Mouse (Mus musculus): ENCODE data around the gene Tac2.
A peak's percentile ranks its signal among the peaks of the same experiment; 100 is the strongest.

The Tac2 gene

DNA sequence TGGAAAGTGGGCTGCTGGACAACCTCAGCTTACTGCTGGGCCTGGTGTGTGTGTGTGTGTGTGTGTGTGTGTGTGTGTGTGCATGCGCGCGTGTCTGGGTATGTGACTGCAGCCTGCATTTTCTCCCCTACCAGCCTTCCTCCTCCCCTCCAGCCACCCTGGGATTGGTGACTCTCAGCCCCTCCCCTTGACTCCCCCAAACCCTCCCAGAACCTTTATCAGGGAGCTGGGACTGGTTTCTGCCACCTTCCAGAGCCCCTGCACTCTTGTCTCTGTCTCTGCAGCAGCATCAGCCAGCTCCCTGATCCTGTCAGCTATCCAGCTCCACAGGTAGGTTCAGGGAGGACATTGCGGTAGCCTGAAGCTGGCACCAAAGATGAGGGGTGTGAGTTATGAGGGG, 858 bp downstream of the Tac2 start:
- DNase-seq (ENCODE audit: low spot score), result no peak

DNA sequence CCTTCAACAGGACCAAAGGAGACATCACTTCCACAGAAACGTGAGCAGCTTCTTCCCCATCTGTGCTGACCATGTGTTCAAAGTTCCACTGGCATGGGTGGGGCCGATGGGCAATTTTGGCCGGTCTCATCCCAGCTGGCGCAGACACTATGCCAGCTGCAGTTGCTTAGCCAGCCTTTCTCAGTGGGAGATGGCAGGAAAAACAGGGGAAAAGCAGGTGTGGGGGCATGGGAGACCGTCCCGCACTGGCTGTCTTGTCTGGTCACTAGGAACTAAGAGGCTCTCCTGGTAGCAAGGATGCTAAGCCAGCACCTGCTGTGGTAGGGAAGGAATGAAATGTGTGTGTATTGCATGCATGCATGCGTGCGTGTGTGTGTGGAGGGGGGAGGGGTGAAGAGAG, 4.2 kb downstream of the Tac2 start:
- DNase-seq (ENCODE audit: low spot score), result no peak

DNA sequence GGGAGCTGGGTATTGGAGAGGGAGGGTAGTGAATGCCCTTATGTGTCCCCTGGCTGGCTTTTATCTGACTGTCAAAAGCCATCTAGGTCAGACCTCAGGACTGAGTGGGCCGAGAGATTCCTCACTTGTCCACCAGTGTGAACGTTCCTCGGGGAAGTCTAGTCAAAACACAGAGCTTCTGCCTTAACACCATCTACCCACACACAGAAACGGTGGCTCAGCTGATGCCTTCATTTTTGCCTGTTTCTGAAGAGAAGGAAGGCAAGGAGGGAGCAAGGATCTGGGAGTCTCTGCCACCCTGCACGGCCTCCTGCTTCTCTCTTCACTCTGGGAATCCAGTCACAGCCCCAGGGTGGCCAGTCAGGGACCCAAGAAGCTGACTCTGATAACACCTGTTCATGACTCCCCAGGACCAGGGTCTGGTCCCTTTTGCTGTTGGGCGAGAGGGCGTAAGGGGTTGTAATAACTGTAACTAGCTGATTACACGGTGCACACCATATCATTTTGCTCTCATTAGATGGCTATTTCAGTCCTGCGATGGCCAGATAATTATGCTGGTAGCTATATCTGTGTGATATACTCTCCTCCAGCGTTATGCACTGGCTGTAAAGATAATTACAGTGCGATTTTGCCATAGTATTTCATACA, 6.1 kb downstream of the Tac2 start:
- DNase-seq (ENCODE audit: low spot score), result no peak

DNA sequence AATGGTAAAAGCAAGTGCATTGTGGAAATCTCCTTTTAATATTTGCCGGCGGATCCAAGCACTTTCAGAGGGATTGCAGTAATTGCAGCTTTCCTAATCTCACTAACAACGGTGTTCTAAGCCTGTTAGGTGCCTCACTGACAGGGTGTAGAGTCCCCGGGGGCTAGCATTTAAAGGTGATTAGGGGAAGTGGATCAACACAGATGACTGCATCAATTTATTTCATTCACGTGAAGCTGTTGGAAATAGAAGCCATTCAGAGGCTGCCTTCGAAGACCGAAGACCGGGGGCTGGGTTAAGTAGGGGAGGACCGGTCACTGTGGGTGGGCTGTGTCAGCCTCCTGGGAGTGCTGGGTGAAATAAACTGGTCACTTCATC, 6.6 kb downstream of the Tac2 start:
- DNase-seq (ENCODE audit: low spot score), result no peak

DNA sequence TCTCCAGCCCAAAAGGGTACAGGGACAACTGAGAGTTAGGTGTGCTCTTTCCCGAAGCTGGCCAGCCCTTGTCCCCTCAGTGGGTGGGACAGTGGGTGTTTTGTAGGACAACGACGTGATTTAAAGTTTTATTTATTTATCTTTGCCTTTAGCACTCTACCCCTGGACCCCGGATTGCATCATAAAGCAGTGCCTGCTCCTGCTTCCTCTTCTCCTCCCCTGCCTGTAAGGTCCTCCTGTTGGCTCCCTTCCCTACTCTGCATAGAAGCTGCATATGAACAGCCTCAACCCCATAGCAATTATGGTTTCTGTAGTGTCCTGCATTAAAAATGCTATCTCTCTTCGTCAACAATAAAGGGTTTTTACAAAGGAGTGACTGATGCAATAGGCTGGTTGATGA, 7.1 kb downstream of the Tac2 start:
- no peak for DNase-seq (ENCODE audit: low spot score)

DNA sequence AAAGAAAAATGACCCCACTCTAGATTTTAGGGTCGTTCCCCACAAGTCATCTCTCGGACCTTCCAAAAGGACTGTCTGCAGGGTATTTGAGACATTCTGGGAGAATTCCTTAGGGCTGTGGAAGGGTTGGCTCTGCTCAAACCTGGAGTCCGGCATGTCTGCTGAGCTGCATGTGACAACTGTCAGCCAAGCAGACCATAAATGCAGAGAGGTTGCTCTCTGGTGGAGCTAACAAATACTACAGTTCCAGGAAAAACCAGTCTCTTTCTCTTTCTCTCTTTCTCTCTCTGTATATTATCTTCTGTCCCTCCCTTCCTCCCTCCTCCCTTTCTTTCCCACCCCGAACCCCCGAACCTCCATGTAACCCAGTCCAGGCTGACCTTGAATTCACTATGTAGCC, 10.2 kb downstream of the Tac2 start:
- no peak for DNase-seq (ENCODE audit: low spot score)

DNA sequence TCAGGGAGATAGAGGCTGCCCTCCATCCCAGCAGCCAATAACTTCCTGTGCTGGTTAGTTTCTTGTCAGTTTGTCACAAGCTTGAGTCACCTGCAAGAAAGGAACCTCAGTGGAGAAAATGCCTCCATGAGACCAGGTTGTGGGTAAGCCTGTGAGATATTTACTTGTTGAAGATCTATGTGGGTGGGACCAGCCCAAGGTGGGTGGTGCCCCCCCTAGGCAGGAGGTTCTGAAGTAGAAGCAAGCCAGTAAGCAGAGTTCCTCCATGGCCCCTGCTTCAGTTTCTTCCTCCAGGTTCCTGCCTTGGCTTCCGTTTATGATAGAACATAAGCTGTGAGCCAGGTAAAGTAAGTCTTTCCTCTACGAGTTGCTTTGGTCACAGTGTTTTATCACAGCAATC, 12.0 kb downstream of the Tac2 start:
- DNase-seq (ENCODE audit: low spot score), result no peak

DNA sequence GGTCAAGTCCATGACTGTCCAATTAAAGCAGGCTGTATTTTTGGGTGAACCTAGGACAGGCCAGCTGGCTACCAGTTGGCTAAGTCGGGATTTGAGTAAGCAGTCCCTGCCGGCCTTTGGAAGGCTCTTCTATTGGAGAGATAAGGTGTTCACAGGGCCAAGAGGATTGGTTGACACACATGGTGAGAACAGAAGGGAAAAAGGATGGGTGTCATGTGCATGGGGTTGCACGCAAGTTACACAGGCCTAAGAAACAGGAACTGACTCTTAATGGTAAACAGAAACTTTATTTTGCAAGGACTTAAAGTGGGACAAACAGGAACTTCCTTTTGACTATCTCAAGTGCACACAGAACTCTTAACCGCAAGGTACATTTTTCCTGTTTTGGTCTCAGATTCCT, 12.6 kb downstream of the Tac2 start:
- no peak for DNase-seq (ENCODE audit: low spot score)

DNA sequence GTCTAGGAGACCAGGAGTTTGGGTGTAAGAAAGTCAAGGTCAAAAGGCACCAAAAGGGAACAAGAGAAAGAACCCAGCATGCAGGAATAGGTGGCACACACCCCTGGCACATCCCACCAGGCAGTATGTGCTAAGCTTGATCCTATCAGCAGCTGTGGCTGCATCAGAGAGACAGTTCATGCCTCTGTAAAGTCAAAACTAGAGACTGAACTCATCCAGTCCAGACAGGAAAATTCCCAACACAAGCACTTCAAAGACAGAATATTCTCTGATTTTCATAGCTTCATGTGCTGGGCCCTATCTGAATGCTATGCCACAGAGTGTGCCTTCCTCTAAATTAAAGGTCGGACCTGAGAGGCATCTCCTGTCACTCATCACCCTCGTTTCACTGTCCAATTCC, 13.3 kb downstream of the Tac2 start:
- no peak for DNase-seq (ENCODE audit: low spot score)

DNA sequence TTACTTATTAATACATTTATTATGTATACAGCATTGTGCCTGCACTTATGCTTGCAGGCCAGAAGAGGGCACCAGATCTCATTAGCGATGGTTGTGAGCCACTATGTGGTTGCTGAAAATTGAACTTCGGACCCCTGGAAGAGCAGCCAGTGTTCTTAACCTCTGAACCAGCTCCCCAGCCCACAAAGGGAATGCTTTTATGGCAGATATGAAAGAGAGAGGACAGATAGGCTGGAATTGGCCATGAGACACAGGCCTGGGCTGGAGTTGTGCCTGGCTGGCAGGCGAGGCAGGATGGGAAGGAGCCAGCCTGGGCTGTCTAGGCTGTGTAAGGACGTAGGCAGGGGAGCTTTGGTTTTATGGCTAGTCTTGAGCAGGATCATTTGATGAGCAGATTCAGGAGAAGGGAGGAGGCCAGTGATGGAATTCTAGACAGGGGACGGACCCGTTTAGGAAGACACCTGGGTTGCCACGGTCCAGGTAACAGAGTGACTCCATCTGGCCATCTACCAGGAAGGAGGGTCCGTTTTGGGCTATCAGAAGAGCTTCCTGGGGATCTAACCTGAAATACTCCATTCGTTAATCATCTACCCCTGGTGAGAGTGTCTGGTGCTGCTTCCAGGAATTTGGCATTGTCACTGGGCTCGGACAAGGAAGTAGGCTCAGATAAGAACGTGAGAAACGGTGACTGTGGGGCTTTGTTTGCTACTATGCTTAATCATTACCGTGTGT, 14.0 kb downstream of the Tac2 start:
- DNase-seq (ENCODE audit: low spot score), result peak; percentile 41

DNA sequence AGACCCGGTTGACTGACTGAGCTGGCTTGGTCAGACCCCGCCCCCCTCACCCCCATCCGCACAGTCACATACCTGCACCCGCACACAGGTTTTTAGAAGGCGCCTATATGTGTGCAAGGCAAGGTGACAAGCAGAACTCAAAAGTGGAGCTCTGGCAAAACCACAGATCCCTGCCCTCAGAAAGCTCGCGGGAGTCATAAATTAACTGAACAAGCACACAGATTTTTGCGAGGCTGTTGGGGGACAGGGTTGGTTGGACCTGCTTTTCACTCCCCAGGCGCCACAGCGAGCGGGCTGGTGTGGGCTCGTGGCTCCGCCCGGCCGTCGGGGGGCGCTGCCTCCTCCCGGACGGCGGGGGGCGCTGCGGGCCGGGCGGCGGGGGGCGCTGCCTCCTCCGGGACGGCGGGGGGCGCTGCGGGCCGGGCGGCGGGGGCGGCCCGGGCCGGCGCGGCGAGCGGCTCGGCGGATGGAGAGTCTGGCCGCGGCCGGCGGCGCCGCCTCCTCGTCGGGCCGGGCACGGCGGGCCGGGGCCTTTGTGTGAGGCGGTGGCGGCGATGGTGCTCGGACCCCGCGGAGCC, 14.9 kb downstream of the Tac2 start, which contains the start of gene Zbtb39:
TSS of gene Zbtb39 (plus strand) at position 456 of the 578 bp plus-strand sequence.
- peak; percentile 82 for DNase-seq (ENCODE audit: low spot score)

DNA sequence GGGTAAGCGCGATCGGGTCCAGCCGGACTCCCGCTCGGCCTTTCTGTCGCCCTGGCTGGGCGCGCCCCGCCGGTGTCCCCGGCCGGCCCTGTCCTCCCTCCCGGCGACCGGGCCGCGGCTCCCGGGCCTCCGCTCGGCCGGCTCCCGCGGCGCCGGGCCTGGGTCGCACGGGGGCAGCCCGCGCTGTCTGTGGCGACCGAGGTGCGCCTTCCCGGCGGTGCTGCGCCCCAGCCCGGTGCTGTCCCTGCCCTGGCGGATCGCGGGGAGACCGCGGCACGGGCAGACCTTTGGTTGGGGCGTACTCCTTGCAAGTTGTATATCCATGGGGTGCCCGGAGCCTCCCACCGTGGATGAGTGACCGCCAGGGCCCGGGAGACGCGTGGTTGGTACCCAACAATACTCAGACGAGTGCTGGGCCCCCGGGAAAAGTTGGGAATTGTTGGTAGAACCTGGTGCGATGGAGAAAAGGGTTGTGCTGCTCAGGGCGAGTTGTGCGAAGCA, 15.4 kb downstream of the Tac2 start:
- peak; percentile 27 for DNase-seq (ENCODE audit: low spot score)

DNA sequence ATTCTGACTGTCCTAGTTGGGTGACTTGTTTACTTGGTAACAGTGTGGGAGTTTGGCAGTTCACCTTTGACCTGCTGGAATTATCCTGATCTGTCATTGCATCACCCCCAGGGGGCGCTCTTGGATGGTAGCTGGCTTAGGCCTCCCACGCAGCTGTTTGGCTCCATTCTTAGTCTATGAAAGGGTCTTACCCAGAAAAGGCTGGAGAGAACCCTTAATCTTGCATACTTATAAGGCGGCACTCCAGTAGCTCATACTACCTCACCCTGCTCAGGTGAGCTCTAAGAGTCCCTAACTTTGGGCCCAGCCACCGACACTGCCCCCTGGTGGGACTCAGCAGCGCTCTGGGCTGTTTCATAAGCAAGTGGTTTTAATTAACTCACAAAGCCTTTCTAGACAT, 20.4 kb downstream of the Tac2 start:
- peak; percentile 54 for DNase-seq (ENCODE audit: low spot score)

DNA sequence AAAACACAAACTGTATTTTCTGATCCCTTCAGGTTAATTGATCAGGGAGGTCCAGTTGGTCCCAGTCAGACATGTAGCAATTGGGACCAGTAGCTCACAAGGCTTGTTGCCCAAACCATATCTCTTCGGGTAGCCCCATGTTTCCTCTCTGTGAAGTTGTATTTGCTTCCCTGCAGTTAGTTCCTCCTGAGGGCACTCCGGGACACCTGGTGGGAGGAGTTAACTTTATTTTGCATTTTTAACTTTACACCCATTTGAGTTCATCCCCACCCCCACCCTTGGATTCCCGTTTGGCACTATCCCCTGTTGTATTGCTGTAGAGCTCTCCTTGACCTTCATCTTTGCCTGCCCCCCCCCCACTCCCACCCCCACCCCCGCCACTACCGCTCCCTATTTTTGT, 21.6 kb downstream of the Tac2 start:
- no peak for DNase-seq (ENCODE audit: low spot score)

DNA sequence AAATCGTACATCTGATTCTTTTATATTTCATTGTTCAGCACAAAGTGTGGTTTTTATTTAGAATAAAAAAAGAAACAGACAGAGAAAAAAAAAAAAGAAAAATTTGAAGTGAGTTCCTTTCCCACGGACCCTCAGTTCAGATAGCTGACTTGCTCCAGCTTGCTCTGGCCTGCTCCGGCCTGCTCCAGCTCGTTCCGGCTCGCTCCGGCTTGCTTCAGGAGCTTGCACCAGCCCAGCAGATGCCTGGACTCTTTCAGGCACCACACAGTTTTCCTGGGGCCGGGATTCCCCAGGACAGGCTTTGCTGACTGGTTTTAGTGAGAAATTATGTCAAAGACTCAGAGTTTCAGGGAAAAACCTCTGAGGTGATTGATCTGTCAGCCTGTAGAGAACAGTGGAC, 23.0 kb downstream of the Tac2 start:
- no peak for DNase-seq (ENCODE audit: low spot score)

DNA sequence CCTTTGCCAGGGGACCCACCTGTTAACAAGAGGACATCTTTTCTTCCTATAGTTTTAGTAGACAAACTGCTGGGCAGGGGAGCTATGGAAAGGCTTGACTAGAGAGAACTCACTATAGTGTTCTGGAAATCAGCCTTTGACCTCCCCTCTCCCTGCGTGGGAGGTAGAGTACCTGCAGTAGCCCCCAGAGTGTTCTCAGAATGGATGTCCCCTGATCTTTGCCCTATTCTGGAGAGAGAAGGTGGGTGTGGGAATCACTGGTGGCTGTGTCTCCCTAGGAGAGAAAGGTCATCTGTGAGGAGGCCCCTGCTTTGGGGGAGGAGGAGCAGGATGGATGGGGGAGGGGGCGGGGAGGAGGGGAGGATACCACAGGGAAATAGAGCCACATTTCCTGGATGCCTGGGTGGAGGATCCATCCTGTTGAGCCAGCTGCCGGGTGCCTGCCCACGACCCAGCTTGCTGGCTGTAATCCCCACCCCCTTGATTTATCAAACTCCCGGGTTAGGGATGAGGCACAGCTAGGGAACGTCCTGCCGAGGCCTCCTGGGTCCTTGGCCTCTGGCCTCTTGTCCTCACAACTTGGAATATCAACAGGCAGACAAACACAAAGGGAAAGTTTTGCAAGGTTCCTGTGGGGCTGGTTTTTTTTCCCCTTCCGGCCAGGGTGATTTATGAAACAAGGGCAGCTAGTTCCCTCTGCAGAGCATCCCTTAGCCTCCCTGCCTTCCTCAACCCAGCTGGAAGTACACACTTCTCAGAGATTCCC, 24.8 kb downstream of the Tac2 start:
- no peak for DNase-seq (ENCODE audit: low spot score)

DNA sequence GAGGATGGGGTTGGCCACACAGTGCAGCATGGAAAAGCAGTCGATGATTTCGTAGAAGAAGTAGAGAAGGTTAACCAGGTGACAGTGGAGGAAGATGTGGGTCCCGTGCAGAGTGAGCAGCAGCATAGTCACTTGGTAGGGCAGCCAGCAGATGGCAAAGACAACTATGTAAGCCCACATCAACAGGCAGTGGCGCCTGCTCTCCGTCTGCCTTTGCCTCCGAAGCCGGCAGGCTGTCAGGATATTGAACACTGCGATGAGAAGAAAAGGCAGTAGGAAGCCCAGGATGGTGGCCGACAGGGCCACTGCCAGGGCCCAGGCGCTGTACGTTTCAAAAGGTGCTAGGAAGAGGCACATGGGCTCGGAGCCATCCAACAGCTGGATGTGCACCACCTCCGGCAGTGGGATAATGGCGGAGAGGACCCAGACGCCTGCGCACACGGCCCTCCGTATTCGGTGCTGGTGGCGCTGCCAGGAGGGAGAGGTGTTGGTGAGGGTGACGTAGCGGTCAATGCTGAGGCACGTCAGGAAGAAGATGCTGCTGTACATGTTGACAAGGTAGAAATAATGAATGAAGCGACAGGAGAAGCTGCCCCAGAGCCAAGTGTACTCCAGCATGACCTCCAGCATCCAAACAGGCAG, 26.0 kb downstream of the Tac2 start:
- DNase-seq (ENCODE audit: low spot score), result no peak

DNA sequence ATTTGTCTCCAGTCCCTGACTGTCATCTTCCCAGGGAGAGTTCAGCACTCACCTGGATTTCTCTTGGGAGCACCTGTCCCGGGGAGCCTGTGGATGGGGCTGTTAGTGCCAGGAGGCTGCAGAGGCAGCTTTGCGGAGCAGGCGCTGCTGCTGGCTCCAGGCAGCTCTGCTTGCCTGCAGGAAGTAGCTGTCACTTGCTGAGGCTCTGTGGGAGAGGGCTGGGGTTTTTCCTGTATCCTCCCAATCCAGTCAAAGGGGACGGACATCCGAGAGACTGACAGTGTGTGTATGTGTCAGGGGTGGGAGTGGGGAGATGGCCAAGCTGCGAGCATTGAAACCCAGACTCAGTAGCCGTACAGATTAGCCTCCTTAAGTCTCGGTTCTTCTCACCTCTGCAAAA, 27.3 kb downstream of the Tac2 start, which contains the start of gene Gpr182:
TSS of gene Gpr182 (minus strand) at position 185 of the 400 bp plus-strand sequence.
- no peak for DNase-seq (ENCODE audit: low spot score)

DNA sequence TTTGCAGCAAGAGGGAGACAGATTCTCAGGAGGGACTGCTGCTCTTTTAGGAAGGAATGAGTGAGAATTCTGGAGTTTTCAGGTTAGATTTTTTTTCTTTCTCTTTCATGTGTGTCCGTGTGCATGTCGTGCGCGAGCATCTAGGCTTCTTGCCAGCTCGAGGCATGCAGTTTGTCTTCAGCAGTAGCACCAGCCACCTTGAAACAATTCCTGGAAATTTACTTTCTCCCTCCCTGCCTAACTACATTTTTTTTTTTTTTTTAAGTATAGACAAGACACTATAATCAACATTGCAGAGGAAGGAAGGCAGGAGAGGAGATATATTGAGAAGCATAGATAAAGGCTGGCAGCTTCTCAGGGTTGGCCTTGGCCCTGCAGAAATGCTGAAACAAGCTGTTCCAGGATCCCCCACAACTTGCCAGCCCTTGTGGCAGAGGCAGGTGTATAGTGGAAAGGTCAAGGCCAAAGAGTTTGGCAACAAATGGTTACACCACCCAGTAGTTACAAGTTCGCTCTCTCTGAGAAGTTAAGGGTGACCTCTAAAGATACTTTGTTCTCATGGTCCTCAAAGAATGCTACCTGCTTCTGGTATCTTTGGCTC, 30.4 kb downstream of the Tac2 start:
- DNase-seq (ENCODE audit: low spot score), result no peak

DNA sequence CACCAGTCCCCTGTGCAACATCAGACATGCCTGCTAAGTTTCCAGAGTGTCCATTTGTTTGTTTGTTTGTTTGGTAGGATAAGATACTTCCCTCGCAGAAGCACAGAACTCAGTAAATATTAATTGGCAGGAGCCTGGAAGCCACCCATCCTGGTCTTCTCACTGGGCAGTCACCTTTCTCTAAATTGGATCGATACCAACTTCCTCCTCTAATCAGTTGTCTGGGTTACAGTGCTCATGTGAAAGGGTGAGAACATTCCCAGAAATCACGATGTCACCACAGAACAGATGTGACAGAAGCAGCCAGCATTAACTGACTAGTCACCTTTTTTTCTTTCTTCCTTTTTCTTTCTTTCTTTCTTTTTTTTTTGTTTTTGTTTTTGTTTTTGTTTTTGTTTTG, 31.0 kb downstream of the Tac2 start:
- no peak for DNase-seq (ENCODE audit: low spot score)

DNA sequence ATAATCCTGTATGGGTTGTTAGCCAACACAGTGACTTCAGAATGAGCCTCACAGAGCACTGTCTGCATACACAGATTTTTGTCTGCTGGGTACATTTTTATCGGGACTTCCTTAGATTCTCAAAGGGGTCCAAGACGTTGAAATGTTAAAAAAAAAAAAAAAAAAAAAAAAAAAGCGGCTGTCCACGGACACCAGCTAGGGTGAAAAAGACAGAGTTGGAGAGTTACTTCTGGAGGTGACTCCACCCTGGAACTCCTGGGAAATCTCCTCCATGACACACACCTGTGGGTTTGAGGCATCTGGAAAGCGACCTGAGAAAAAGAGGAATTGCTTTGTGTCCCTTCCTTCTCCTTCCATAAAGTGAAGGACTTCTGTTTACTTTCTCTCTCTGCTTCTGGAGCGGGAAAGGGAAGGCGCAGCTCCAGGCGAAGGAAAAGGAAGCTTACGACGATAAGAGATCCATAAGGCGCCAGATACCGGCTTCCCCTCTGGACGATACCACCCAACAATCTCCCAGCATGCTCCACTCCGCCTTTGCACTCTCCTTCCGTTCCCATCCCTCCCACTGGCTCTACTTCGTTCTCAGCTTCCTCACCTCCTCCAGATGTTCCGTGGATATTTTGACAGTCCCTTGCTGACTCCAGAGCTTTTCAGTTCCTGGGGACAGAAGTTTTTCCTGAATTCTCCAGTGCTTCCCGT, 31.6 kb downstream of the Tac2 start:
- no peak for DNase-seq (ENCODE audit: low spot score)
